Mouse (Mus musculus) T-helper 2 cell (primary cell): ENCODE measurements at regions not wholly inside any gene's neighbourhood (a gene's known extent, or its start where the extent isn't known, plus 50 kb on each side); places are given as distances from the start of the nearest gene placed in this dataset.

Source experiments
- in situ Hi-C: fragments of 300-600 bp; cut with MboI, MseI; formaldehyde crosslinking; loops from one replicate; pipeline ENCODE4 v1.15.1; 2025; ENCODE audit warnings: high pct_unique_total_duplicates

DNA sequence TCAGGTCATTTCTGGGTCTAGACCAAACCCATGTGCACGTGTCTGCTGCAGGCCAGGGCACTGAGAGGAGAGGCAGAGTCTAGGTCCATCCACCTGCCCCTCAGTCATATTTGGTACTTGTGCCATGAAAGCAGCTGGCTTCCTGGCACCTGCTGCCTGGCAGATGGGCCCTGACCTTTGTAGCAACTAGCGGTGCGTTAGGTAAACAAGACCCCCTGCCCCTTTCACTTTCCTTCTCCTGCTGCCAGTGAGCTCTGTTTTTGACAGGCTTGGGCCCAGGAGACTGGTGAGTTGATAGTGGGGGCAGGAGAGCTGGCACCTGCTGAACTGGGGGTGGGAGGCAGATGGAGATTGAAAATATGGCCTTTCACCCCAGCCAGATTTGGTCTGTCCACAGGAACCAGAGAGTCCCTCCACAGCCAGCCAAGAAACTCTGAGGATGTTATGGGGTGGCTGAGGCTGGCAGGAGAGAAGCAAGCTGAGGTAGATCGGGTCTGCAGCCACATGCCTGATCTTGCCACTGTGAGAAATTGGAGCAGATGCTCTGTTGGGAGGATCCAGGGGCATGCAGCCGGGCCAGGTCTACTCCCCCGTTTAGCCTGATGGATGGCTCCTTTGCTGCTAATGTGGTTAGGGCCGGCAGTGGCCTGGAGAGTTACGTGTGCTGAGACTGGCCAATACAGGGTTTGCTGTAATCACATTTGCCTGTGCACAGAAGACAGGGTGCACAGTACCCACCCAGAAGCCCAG lies 316.6 kb upstream of the 4931429L15Rik start:
- in situ Hi-C loops: no loop called here

DNA sequence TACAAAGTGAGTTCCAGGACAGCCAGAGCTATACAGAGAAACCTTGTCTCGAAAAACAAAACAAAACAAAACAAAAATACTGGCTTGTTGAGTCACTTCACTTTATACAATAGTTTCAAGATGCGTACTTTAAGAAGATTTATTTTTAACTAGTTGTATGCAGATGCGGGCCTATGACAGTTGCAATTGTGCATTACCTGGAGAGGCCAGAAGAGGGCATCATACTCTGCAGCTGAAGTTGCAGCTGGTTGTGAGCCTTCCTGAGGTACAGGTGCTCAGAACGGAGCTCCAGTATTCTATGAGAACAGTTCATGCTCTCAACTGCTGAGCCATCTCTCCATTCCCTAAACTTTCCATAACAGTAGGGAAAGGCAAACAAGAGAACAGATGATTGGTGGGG lies 314.2 kb upstream of the 4931429L15Rik start:
- in situ Hi-C loops: no loop called here

DNA sequence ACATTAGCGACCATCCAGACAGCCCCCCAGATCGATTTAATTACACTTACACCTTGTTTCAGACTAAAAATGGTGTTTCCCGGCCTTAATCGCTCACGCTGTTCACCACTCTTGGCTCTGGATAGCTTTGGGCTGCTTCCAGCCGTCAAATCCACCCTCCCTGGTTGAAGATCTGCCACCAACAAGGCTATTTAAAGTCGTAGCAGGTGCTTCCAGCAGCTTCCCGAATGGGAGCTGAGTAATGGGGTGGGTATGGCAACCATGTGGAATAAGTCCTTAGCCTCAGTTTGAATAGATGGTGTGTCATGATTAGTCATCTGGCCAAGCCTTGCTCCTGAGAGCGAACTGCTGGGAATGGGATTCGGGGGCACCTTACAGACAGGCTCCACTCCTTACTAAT lies 312.8 kb upstream of the 4931429L15Rik start:
- in situ Hi-C loops: no loop called here

DNA sequence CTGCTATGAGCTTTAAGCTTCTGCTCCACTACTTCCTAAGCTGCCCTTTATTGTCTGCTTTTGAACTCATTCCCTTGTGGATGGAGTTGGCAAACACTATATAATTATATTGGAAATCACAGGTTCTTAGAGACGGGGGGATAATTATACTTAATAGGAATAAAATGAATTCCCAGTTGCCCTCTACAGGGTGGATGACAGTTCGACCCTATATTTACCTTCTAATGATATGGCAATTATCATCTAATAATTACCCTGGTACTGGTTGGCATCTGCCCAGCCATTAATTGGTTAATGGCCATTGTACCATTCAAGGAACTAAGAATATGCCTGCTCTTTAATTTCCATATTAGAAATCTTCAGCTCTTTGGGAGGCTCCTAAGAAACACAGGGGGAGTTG lies 302.5 kb upstream of the 4931429L15Rik start:
- in situ Hi-C loops: no loop called here

DNA sequence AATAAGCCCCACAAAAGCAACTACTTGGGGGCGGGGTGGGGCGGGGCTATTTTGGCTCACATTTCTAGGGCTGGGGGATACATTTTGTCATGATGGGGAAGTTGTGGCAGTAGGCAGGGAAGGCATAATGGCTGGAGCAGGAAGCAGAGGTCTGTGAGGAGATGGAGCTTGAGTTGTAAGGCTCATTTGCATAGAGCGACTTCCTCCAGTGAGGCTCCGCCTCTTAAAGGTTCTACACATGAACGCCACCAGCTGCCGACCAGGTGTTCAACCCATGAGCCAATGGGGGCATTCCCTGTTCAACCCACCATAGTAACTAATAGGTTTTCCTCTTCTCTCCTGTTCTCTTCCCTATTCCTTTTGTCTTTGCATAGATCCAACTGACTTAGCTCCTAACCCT lies 302.1 kb upstream of the 4931429L15Rik start:
- in situ Hi-C loops: no loop called here

DNA sequence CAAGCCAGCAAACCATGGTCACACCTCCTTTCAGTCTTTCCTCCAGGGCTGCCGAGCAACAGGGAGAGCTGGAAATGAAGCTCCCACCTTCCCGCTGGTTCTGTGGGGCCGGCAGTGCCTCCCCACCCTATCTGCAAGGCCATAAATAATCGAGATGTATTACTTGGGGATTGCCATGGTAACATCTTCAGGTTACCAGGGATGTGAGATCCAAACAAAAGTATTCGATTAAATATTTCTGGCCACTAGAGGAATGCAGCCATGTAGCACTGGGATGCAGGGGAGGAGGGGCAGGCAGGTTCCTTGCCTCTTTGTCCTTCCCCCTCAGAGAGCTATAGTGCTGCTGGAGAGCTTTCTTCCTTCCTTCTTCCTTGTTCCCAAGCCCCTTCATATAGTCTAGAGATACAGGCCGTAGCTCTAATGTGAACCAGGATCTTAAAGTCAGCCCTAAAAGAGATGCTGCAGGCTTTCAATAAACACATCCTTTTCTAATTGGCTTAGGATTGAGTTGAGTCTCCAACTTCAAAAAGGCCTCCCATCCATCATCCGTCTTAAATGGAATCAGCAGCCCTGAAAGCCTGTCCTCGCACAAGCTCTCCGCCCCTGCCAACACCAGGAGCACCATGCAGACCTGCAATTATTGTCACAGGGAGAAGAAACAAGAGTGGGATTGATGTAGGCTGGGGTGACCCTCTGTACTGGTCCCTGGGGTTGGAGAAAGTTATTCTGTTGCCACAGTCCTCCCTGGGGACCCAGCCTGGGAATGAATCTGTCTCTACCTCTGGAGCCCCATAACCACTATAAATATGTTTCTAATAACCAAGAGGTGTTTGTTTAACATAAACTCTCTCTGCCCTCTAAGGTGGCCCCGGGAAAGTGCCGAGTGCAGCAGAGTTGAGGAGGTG lies 290.6 kb upstream of the 4931429L15Rik start:
- in situ Hi-C loops: no loop called here

DNA sequence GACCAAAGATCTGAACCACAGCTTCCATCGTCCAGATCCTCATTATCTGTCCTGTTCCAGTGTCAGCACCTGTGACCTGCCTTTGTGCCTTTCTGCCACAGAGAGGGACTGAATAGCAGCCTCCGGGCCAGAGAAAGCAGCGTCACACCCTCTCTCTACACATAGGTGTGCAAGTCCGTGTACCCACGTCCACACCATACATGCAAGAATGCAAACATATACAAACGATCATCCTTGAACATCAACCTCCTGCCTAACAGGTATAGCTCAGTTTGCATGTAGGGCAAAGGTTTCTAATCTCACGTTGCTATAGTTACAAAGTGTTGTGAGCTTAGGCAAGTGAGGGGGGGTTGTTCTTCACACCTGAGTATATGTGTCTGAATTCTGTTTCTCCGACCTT lies 288.9 kb upstream of the 4931429L15Rik start:
- in situ Hi-C loops: no loop called here

DNA sequence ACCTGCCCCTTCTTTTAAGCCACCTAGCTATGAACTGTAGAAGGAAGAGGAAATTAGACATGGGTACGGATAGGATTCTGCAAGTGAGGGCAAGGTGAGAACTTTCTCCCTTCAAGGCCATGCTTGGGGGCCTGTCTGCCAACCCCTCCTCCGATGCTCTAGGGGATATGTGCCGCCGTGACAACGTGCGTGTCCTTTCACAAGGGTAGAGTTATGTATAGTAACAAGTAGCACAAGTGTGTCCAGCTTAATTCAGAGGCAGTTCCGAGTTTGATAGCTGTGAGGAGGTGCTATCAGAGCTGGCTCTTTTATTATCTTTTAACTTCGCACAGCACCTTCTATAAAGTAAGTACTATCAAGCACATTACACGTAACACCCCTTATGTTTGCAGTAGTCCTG lies 281.0 kb upstream of the 4931429L15Rik start:
- in situ Hi-C loops: no loop called here

DNA sequence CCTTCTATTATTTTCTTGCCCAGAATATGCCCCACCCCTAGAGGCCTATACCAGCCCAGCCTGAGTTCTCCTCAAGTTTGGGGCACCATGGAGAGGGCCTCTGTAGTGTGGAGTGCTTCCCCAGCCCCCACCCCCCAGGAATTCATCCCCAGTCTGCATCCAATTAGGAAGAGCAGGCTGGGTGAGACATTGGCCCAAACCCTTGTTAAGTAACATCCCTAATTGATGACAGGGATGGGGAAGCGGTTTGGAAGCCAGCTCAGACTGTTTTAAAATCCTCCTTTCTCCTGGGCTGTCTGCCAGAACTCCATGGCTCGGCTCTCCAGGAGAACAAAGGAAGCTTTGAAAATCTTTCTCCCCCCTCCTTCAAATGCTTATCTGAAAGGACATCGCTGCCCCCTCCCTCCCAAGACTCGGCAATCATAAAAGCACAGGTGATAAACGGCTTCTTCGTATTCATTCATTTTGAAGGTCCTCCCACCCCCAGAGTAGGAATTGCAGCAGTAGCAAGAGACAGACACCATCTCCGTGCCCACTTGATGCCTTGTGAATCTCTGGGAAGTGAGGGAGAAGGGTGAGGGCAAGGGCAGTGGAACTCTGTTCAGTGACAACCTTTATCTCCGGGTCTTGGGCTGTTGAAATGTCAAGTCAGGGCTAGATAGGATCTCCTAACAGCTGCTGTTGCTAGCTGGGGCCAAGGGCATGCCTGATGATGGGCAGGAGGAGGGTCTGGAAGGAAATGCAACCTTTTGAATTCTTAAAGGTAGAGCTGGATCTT lies 280.3 kb upstream of the 4931429L15Rik start:
- in situ Hi-C loops: no loop called here

DNA sequence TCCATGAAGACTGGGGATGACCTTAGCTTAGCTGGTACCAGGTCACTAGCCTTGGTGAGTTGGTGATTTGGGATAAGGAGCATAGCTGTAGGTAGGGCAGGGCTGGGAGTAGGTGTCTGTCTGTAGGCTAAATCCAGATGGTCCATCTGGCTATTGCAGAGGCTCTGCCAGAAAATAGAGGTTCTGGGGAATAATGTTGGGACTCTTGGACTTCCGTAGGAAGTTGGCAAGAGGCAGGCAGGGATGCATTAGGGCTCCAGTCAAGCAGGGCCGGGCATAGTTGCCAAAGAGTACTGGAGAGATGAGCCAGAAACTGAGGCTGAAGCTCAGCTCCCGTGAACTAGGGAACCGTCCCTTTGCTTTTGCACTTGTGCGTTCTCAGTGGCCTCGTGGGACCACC lies 278.7 kb upstream of the 4931429L15Rik start:
- in situ Hi-C loops: no loop called here

DNA sequence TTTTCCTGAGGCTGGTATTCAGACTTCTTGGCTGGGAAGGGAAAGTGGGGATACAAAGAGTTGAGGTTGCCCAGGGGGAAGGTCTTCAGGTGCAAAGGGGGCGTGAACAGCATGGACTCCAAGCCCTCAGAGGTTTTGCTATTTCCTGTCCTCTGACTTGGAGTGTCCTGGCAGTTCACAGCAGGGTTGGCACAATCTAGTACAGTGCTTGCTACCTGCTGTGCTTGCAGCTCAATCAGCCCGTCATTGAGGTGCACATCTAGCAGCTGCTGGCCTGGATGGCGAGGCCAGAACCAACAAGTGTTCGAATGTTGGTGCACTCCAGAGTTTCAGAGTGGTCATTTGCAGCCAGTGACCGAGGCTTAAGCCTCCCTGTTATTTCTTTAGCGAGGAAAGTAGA lies 273.7 kb upstream of the 4931429L15Rik start:
- in situ Hi-C loops: no loop called here

DNA sequence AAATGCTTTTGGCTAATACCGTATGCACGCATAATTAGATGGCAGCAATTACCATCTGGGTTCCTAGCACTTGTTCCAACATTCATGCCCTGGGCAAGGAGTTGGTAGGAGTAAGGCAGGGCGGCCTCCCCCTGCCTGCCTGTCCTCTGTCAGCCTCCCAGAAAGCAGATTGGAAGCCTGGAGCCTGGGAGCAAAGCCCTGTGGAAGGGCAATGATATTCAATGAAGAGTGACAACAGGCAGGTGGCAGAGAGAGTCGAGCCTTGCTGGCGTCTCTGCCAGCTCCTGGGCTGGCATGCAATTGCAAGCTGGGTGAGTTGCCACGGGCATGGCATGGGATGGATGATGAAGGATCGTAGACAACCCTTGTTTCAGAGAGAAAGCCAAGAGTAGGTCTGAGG lies 273.1 kb upstream of the 4931429L15Rik start:
- in situ Hi-C loops: no loop called here

DNA sequence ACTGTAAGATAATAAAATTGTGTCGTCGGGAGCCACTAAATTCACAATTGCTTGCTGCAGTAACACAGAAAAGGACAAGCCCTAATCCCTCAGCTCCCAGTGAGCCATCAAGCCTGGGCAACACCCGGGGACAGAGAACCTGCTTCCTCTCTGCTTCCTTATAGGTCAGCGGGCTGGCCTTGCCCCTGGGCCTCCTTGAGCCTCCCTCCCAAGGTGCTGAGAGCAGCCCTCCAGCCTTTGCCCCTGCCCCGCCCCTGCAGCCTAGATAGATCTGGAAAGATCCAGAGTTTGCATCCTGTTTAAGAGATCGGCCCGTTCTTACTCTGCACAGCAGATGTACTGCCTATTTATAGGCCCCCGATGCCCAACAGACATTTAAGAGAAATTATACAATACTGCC lies 267.0 kb upstream of the 4931429L15Rik start:
- in situ Hi-C loops: no loop called here

DNA sequence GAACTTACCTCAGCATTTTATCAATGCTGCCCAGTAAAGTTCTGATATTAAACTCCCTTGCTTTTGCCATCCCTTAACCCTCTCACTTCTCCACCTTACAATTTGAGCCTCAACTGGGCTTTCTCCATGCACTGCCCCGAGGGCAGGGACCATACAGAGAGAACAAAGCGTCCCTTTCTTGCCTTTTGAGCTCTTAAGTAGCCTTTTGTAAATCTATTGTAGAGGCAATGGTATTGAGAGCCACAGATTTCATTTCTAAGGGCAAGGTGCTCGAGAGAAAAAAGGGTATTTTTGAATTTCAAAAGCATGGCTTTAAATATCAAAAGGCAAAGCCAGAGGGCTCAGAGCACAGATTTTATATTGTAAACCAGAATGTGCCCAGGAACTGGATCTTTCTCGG lies 262.1 kb upstream of the 4931429L15Rik start:
- in situ Hi-C loops: no loop called here

DNA sequence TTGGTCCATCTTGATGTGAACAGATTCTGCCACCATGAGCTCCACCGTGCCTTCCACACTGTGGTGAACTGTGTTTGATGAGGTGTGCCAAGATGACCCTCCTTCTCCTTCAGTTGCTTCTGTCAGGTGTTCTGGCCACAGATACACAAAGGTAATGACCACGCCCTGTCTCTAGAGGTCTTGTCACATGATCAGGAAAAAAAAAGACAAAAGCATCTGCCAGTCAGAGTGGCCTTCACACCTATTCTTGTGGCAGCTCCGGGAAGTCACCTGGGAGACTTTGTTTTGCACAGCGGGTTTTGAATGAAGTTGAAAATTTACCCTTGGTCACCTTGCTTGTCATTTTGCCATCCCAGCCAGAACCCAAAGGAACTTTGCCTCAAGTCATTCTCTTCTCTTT lies 242.5 kb upstream of the 4931429L15Rik start:
- in situ Hi-C loops: no loop called here

DNA sequence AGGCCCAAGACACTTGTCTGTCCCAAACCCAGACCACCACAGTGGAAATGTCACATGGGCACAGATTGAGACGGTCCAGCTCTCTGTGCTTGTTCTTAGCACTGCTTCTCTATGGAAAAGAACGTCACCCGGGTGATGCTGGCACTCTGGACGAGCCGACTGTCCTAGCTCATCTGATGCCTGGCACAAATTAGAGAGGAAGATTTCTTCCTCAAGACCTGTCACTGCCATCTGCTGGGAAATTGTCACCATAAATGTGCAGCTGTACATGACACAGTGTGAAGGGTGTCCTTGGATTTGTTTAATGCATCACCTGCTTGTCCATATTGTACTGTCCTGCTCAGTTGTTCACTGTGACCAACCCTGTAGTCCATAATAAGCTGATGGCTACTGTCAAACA lies 238.7 kb upstream of the 4931429L15Rik start:
- in situ Hi-C loops: no loop called here

DNA sequence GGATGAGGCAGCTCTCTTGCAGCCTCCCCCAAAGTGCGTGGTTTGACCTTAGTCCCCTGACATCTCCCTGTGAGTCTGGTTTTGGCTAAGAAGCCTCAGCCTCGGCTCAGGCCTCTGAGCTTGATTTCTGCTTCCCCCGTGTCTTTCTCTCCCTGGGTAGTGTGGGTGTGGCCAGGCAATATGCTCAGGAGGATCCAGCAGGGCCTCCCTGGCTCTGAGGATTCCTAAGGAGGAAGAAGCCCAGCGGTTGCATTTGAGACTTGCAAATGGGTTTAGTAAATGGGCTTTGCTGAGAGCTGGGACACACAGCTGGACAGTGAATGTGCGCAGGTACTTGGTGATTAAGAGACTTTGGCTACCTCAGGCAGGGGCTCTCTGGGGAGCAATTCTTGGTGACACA lies 238.0 kb upstream of the 4931429L15Rik start:
- in situ Hi-C loops: no loop called here

DNA sequence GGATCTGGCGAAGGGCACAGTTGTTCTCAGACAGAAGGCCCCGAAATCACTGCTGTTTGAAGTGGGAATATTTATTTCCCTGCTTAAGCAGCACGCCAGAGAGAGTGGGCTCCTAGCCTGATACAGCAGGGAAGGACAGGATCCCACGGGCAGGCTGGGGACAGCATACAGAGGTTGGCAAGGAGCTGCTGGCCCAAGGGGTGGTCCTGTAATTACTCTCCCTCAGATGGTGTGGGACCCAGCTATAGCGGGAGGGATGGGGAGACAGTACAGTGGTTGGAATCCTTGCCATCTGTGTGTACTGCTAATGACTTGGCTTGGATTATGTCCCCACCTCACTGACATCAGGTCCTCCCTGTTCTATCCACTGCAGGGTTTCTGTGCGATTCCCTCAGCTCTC lies 235.4 kb upstream of the 4931429L15Rik start:
- in situ Hi-C loops: no loop called here

DNA sequence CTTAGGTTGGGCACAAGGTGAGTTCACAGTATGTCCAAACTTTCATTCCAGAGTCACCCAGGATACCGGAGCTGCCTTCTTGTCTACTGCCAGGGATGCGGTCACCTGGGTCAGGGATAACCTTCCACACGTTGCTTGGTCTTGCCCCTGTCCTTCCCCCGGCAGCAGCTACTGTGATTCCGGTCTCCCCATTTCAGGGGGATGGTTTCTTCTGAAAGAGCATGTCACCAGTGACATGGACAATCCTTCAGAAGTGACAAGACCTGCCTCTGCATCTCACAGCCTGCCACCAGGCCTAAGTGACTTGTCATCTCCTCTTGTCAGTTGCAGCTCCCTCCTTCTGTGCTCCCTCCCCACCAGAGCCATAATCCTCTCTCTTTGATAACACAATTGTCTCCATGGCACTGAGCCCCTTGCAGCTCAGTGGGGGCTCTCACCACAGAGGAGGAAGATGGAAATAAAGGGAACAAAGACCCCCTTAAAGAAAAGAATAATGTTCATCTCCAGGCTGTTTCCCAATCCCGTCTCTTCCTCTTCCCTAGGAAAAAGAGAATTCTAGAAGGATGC lies 234.9 kb upstream of the 4931429L15Rik start:
- in situ Hi-C loops: no loop called here

DNA sequence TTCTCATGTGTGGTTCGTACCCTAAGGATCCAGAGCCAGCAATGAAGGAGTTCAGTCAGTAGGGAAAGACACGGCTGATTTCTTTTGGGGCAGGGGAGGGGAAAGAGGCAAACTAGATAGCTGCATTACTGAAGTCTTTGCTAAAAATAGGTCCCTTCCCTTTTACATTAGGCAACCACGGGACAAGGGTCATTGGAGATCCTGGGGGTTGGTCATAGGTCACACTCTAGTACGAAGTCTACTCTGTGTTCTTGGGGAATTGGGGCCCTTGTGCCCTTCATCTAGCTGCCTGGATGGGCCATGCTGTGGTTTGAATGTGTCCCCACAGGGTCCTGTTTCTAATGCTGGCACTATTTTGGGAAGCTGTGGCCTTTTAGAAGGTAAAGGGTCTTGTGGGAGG lies 229.6 kb upstream of the 4931429L15Rik start:
- in situ Hi-C loops: no loop called here

DNA sequence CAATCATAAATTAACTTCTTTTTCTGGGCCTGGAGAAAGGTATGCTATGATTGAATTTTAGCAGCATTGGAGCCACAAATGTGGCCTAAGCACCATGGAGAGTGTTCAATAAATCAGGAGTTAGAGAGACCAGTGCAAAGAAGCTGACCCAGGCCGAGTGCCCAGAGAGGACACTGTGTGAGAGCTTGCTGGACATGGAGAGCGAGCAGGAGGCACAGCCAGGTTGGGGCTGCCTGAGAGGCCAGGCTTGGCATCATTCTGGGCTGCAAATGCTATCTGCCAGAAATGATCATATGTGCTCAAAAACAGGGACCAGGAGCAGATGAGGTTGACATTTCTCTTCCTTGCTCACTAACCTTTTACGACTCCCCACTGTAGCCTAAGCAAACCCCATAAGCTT lies 224.5 kb upstream of the 4931429L15Rik start:
- in situ Hi-C loops: no loop called here

DNA sequence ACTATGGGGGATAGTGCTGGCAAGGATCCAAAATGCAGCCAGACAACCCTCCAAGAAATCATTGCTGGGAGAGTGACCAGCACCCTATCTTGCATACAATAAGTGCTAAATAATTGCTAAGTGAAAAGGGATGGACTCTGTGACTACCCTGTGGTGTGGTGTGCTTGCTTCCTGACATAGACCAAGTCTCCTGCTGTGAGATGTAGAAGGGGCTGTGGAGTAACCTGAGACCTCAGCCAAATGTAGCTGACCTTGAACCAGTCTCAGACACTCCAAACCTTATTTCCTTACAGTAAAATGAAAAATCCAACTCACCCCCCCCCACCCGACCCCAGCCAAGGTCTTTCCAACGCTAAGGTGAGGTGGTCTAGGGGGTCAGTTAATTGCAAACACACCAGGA lies 221.2 kb upstream of the 4931429L15Rik start:
- in situ Hi-C loops: no loop called here
